Mouse (Mus musculus) heart, adult 9 months (tissue): ENCODE data around the gene Rtp4.

Experiments used
- DNase-seq, 2 experiments: peaks; one replicate each; pipeline ENCODE4 v3.0.0; 2022; ENCODE audit warnings: low spot score in 2 of 2

Rtp4 gene

GRCm38 (mm10) chr16:23520235-23520871 lies at the start of gene Rtp4, which contains the start of gene Masp1:
Rtp4 (plus strand) TSS chr16:23520291.
Masp1 (minus strand) TSS chr16:23520815.
- peak; percentile 15 to 26 for DNase-seq

- DNase-seq, result no peak
These were observed 48.5 kb upstream of the Rtp4 start for GRCm38 (mm10) chr16:23471551-23471950.

- no peak for DNase-seq
These were observed 48.0 kb upstream of the Rtp4 start for GRCm38 (mm10) chr16:23472046-23472445.

GRCm38 (mm10) chr16:23475651-23476050 lies 44.4 kb upstream of the Rtp4 start:
- DNase-seq, result no peak

- no peak for DNase-seq
These were observed 43.5 kb upstream of the Rtp4 start for GRCm38 (mm10) chr16:23476598-23476997.

- DNase-seq, result no peak
These were observed 40.1 kb upstream of the Rtp4 start for GRCm38 (mm10) chr16:23479872-23480603.

GRCm38 (mm10) chr16:23482218-23482617 lies 37.9 kb upstream of the Rtp4 start:
- DNase-seq, result no peak

- DNase-seq, result no peak
These were observed 37.2 kb upstream of the Rtp4 start for GRCm38 (mm10) chr16:23482846-23483245.

- no peak for DNase-seq
These were observed 36.8 kb upstream of the Rtp4 start for GRCm38 (mm10) chr16:23483292-23483691.

- no peak for DNase-seq
These were observed 27.3 kb upstream of the Rtp4 start for GRCm38 (mm10) chr16:23492783-23493182.

GRCm38 (mm10) chr16:23496245-23496924 lies 23.7 kb upstream of the Rtp4 start:
- DNase-seq, result no peak

GRCm38 (mm10) chr16:23497440-23497839 lies 22.7 kb upstream of the Rtp4 start:
- peak in 1 of 2 experiments; percentile 19 for DNase-seq

- no peak for DNase-seq
These were observed 22.2 kb upstream of the Rtp4 start for GRCm38 (mm10) chr16:23497881-23498280.

GRCm38 (mm10) chr16:23498691-23499131 lies 21.4 kb upstream of the Rtp4 start:
- DNase-seq, result peak; percentile 58 to 63

GRCm38 (mm10) chr16:23500558-23500957 lies 19.5 kb upstream of the Rtp4 start:
- no peak for DNase-seq

- no peak for DNase-seq
These were observed 18.8 kb upstream of the Rtp4 start for GRCm38 (mm10) chr16:23501288-23501687.

GRCm38 (mm10) chr16:23502478-23502877 lies 17.6 kb upstream of the Rtp4 start:
- no peak for DNase-seq

- DNase-seq, result no peak
These were observed 16.7 kb upstream of the Rtp4 start for GRCm38 (mm10) chr16:23503351-23503750.

- no peak for DNase-seq
These were observed 15.8 kb upstream of the Rtp4 start for GRCm38 (mm10) chr16:23504320-23504744.

- peak in 1 of 2 experiments; percentile 27 for DNase-seq
These were observed 14.0 kb upstream of the Rtp4 start for GRCm38 (mm10) chr16:23505904-23506687.

- DNase-seq, result no peak
These were observed 8.7 kb upstream of the Rtp4 start for GRCm38 (mm10) chr16:23511166-23511935.
